In the genomic region with DNA sequence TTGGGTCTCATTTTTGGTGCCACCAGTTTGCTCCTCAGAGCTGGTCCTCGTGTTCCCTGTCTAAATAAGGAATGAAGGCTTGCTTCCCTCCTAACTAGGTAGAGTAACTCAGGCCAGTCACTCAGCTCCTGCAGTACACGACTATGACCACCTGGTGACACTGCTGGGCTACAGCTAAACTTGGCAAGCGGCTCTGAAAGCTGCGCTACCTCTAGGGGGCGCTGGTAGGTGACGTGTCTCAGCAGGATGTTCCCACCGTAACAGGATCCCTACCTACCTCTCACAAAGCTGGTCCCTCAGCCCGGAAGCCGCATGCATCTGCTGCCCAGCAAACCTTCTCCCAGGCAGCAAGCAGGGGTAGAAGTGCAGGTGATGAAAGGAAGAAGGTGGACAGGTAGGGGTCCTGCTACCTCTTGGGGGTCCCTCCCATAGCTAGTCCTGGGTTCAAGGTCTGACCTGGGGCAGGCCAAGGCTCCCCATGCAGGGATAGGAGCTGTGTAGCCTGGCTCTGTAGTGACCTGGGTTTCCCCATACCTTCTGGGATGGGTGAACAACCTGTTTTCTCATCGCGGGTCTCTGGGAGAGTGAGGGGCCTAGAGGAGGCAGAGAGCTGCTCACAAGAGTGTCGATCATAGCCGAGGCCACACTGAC, we compare ENCODE assay signal across 8 mouse cellular contexts. TPM values are rescaled to one million over a fixed set of nuclear protein-coding genes. Genes with fewer than 3 reads are reported as not detected.
A peak's percentile ranks its signal among the peaks of the same experiment; 100 is the strongest.
DNase-seq lines count a peak whose midpoint lies in the region; ATAC-seq and TF ChIP-seq lines count a peak whose summit lies in the region.

No protein-coding gene starts in this region.

- WGBS in forebrain, embryonic 11.5 days: 29% methylated on average over 13 of the region's 13 CpGs
- 27% methylated on average over 13 of the region's 13 CpGs for WGBS in heart, embryonic 16.5 days
- WGBS in liver, embryonic 14.5 days (ENCODE audit: insufficient replicate concordance): 30% methylated on average over 13 of the region's 13 CpGs
- WGBS in neural tube, embryonic 13.5 days: 29% methylated on average over 13 of the region's 13 CpGs

- in situ Hi-C loops in CH12.LX (cut with MboI; ENCODE audit: low pct_ligation_motif_present, low pct_unique_long_range_greater_than_20kb, low sequenced_read_pairs): loop anchor here (5.0 to 10.0 kb wide), 2 partner anchors 167 to 350 kb away; no protein-coding TSS in a partner anchor

- H3K9me3 ChIP-seq in CH12.LX (replicated peaks; ENCODE audit: low read length): no peaks in the 10 kb centered on the region
- no peaks in the 10 kb centered on the region for H3K9me3 ChIP-seq in forebrain, embryonic 11.5 days (ENCODE audit: control insufficient read depth, low read length)
- no peaks in the 10 kb centered on the region for H3K9me3 ChIP-seq in heart, embryonic 16.5 days (replicated peaks; ENCODE audit: control insufficient read depth, low read length)
- no peaks in the 10 kb centered on the region for H3K9me3 ChIP-seq in liver, embryonic 14.5 days (ENCODE audit: control insufficient read depth, low read length)
- H3K9me3 ChIP-seq in neural tube, embryonic 13.5 days: no peaks in the 10 kb centered on the region

- peak; percentile 99 for TF ChIP-seq RAD21 in CH12.LX (IDR thresholded peaks at IDR 0.05; ENCODE audit: low read depth, low read length)

- H3K27ac ChIP-seq in CH12.LX (ENCODE audit: insufficient read depth, low read depth): no peak overlapping the region
- H3K27ac ChIP-seq in forebrain, embryonic 11.5 days (ENCODE audit: low read depth, low read length): no peak overlapping the region
- H3K27ac ChIP-seq in heart, embryonic 16.5 days (ENCODE audit: low read length): no peak overlapping the region
- no peak overlapping the region for H3K27ac ChIP-seq in liver, embryonic 14.5 days
- no peak overlapping the region for H3K27ac ChIP-seq in neural tube, embryonic 13.5 days (replicated peaks)

- H3K4me1 ChIP-seq in CH12.LX (ENCODE audit: control insufficient read depth in 1 of 2, insufficient read depth in 2 of 2): peaks cover 4 to 26% of the 10 kb centered on the region in 2 experiments
- H3K4me1 ChIP-seq in forebrain, embryonic 11.5 days (replicated peaks; ENCODE audit: control insufficient read depth, insufficient read depth, low read length): peaks cover 5% of the 10 kb centered on the region; the same call in 1 of the 2 replicates
- peaks cover 9% of the 10 kb centered on the region for H3K4me1 ChIP-seq in heart, embryonic 16.5 days (ENCODE audit: control insufficient read depth, insufficient read depth, low read length)
- no peaks in the 10 kb centered on the region for H3K4me1 ChIP-seq in liver, embryonic 14.5 days (replicated peaks; ENCODE audit: control insufficient read depth in 2 of 2, insufficient read depth in 2 of 2, low read length in 1 of 2)
- H3K4me1 ChIP-seq in neural tube, embryonic 13.5 days (replicated peaks): no peaks in the 10 kb centered on the region

- no peaks in the 10 kb centered on the region for H3K36me3 ChIP-seq in CH12.LX (replicated peaks in 1 of 2; ENCODE audit: control insufficient read depth in 1 of 2, insufficient read depth in 1 of 2, low read length in 1 of 2)
- H3K36me3 ChIP-seq in forebrain, embryonic 11.5 days (ENCODE audit: control insufficient read depth, insufficient read depth, low read length): no peaks in the 10 kb centered on the region
- no peaks in the 10 kb centered on the region for H3K36me3 ChIP-seq in heart, embryonic 16.5 days (ENCODE audit: control insufficient read depth, insufficient read depth)
- no peaks in the 10 kb centered on the region for H3K36me3 ChIP-seq in liver, embryonic 14.5 days (replicated peaks; ENCODE audit: control insufficient read depth, insufficient read depth, low read depth)
- H3K36me3 ChIP-seq in neural tube, embryonic 13.5 days: no peaks in the 10 kb centered on the region

- TF ChIP-seq POLR2A in CH12.LX (IDR thresholded peaks at IDR 0.05; ENCODE audit: low read depth, low read length): no peak

- DNase-seq in CH12.LX (ENCODE audit: extremely low read depth): peak; percentile 96
- DNase-seq in c-Kit-negative CD71-positive TER-119-positive erythroid progenitor cells, embryonic 14.5 days (ENCODE audit: low read depth, low spot score): peak; percentile 69
- DNase-seq in forebrain, embryonic 11.5 days (ENCODE audit: low spot score): peak; percentile 94
- peak; percentile 90 for DNase-seq in kidney, postnatal 14 days
- DNase-seq in liver, embryonic 14.5 days (ENCODE audit: low read depth in 3 of 3, low spot score in 3 of 3): peak; percentile 71 to 81 (median 72)
- DNase-seq in telencephalon, adult 2 months (ENCODE audit: low read depth, low spot score): peak; percentile 75

- dilution Hi-C loops in CH12.LX (cut with MboI; ENCODE audit: extremely low pct_ligation_motif_present, extremely low pct_unique_long_range_greater_than_20kb, low sequenced_read_pairs): no loop called here

- H3K27me3 ChIP-seq in CH12.LX (replicated peaks): peaks cover 60% of the 10 kb centered on the region
- H3K27me3 ChIP-seq in forebrain, embryonic 11.5 days (ENCODE audit: control insufficient read depth, insufficient read depth, low read length): no peaks in the 10 kb centered on the region
- H3K27me3 ChIP-seq in heart, embryonic 16.5 days (ENCODE audit: control insufficient read depth, insufficient read depth, low read length): no peaks in the 10 kb centered on the region
- H3K27me3 ChIP-seq in liver, embryonic 14.5 days (ENCODE audit: control insufficient read depth, insufficient read depth, low read length): no peaks in the 10 kb centered on the region
- H3K27me3 ChIP-seq in neural tube, embryonic 13.5 days: no peaks in the 10 kb centered on the region

- H3K79me2 ChIP-seq in CH12.LX (replicated peaks; ENCODE audit: control insufficient read depth, extremely low read depth, insufficient read depth, poor library complexity, severe bottlenecking): no peaks in the 10 kb centered on the region

- H3K4me2 ChIP-seq in CH12.LX (ENCODE audit: insufficient read depth, low read depth, poor library complexity, severe bottlenecking): no peak overlapping the region
- H3K4me2 ChIP-seq in forebrain, embryonic 11.5 days (ENCODE audit: low read depth, low read length, severe bottlenecking): no peak overlapping the region
- H3K4me2 ChIP-seq in heart, embryonic 16.5 days (ENCODE audit: low read depth, low read length): no peak overlapping the region
- H3K4me2 ChIP-seq in liver, embryonic 14.5 days (ENCODE audit: low read depth): no peak overlapping the region
- H3K4me2 ChIP-seq in neural tube, embryonic 13.5 days: no peak overlapping the region

- peak overlapping the region in 2 of 3 experiments; percentile 5 to 26 for H3K4me3 ChIP-seq in CH12.LX (replicated peaks in 1 of 3; ENCODE audit: low read depth in 2 of 3, low read length in 2 of 3, poor library complexity in 1 of 3)
- H3K4me3 ChIP-seq in forebrain, embryonic 11.5 days (ENCODE audit: low read depth, low read length): no peak overlapping the region
- H3K4me3 ChIP-seq in heart, embryonic 16.5 days (ENCODE audit: low read length): no peak overlapping the region
- no peak overlapping the region for H3K4me3 ChIP-seq in liver, embryonic 14.5 days (ENCODE audit: insufficient read depth in 1 of 2, low read depth in 2 of 2, low read length in 2 of 2)
- H3K4me3 ChIP-seq in neural tube, embryonic 13.5 days: no peak overlapping the region

- H3K9ac ChIP-seq in CH12.LX (ENCODE audit: insufficient read depth, low read depth): no peak overlapping the region
- H3K9ac ChIP-seq in forebrain, embryonic 11.5 days (ENCODE audit: low read length): no peak overlapping the region
- H3K9ac ChIP-seq in heart, embryonic 16.5 days (ENCODE audit: low read length): no peak overlapping the region
- no peak overlapping the region for H3K9ac ChIP-seq in liver, embryonic 14.5 days (replicated peaks)
- H3K9ac ChIP-seq in neural tube, embryonic 13.5 days: no peak overlapping the region

- no peak for TF ChIP-seq EP300 in CH12.LX (IDR thresholded peaks at IDR 0.05; ENCODE audit: low read length)
- no peak for TF ChIP-seq EP300 in liver, embryonic 14.5 days (IDR thresholded peaks at IDR 0.05; ENCODE audit: low read depth)

- ATAC-seq in forebrain, embryonic 11.5 days (replicated peaks; ENCODE audit: low FRiP score): peak; percentile 55; the same call in 1 of the 2 replicates
- ATAC-seq in heart, embryonic 16.5 days (replicated peaks; ENCODE audit: extremely low read depth, insufficient read depth, low FRiP score): peak; percentile 24; the same call in 1 of the 2 replicates
- peak; percentile 57; the same call in 1 of the 2 replicates for ATAC-seq in liver, embryonic 14.5 days (ENCODE audit: insufficient read depth)
- peak; percentile 49 for ATAC-seq in neural tube, embryonic 13.5 days (ENCODE audit: low read depth)

- peak; percentile 100 for TF ChIP-seq CTCF in CH12.LX (conservative IDR thresholded peaks at IDR 0.05 in 1 of 2, IDR thresholded peaks at IDR 0.05 in 1 of 2; ENCODE audit: low read depth in 2 of 2, low read length in 2 of 2)
- TF ChIP-seq CTCF in liver, embryonic 14.5 days (IDR thresholded peaks at IDR 0.05; ENCODE audit: low read depth): peak; percentile 100

RNA-seq across cellular contexts. Expression of a gene that starts 16.0 kb away (rescaled TPM):
- total RNA-seq in CH12.LX (2012; rRNA removed) (399 and 425 TPM in 2 replicates), CH12.LX (2014; rRNA removed) (418 and 428 TPM in 2 replicates)
- 1,159 and 1,267 TPM in 2 replicates for polyA plus RNA-seq in CH12.LX (2012; ENCODE audit: insufficient read length, low read depth)
- polyA plus RNA-seq in forebrain, embryonic 11.5 days (2014; fragmentation: Nextera tagmentation; extraction: Ambion mirVana): 509 and 539 TPM in 2 replicates
- 460 and 463 TPM in 2 replicates for polyA plus RNA-seq in heart, embryonic 16.5 days (2015; fragmentation: Nextera tagmentation; extraction: Ambion mirVana)
- 185 and 220 TPM in 2 replicates for polyA plus RNA-seq in liver, embryonic 14.5 days (2012; rRNA removed)
- 113 and 132 TPM in 2 replicates for polyA plus RNA-seq in liver, embryonic 14.5 days (2014; fragmentation: Nextera tagmentation; extraction: Ambion mirVana)
- polyA plus RNA-seq in neural tube, embryonic 13.5 days (2015; fragmentation: Nextera tagmentation; extraction: Ambion mirVana): 624 and 700 TPM in 2 replicates

RNA-seq across cellular contexts. Expression of a gene that starts 16.3 kb away (rescaled TPM):
- total RNA-seq in CH12.LX (2012; rRNA removed) (16.8 and 17.0 TPM in 2 replicates), CH12.LX (2014; rRNA removed) (11.6 and 15.0 TPM in 2 replicates)
- 16.0 and 20.6 TPM in 2 replicates for polyA plus RNA-seq in CH12.LX (2012; ENCODE audit: insufficient read length, low read depth)
- polyA plus RNA-seq in forebrain, embryonic 11.5 days (2014; fragmentation: Nextera tagmentation; extraction: Ambion mirVana): 26.5 and 34.4 TPM in 2 replicates
- polyA plus RNA-seq in heart, embryonic 16.5 days (2015; fragmentation: Nextera tagmentation; extraction: Ambion mirVana): 30.5 and 33.0 TPM in 2 replicates
- polyA plus RNA-seq in liver, embryonic 14.5 days (2012; rRNA removed): 11.0 and 15.0 TPM in 2 replicates
- polyA plus RNA-seq in liver, embryonic 14.5 days (2014; fragmentation: Nextera tagmentation; extraction: Ambion mirVana): 11.1 and 11.8 TPM in 2 replicates
- 26.2 and 32.7 TPM in 2 replicates for polyA plus RNA-seq in neural tube, embryonic 13.5 days (2015; fragmentation: Nextera tagmentation; extraction: Ambion mirVana)

RNA-seq across cellular contexts. Expression of a gene that starts 37.0 kb away (rescaled TPM):
- total RNA-seq in CH12.LX (2012; rRNA removed): 0.13 TPM in 1 of 2 replicates, not detected in the other
- total RNA-seq in CH12.LX (2014; rRNA removed): not detected in 2 replicates
- polyA plus RNA-seq in CH12.LX (2012; ENCODE audit: insufficient read length, low read depth): not detected in 2 replicates
- 22.2 TPM in 2 replicates for polyA plus RNA-seq in forebrain, embryonic 11.5 days (2014; fragmentation: Nextera tagmentation; extraction: Ambion mirVana)
- polyA plus RNA-seq in heart, embryonic 16.5 days (2015; fragmentation: Nextera tagmentation; extraction: Ambion mirVana): 8.0 and 10.6 TPM in 2 replicates
- polyA plus RNA-seq in liver, embryonic 14.5 days (2012; rRNA removed): 1.3 and 1.5 TPM in 2 replicates
- 1.3 and 1.9 TPM in 2 replicates for polyA plus RNA-seq in liver, embryonic 14.5 days (2014; fragmentation: Nextera tagmentation; extraction: Ambion mirVana)
- polyA plus RNA-seq in neural tube, embryonic 13.5 days (2015; fragmentation: Nextera tagmentation; extraction: Ambion mirVana): 16.5 and 18.9 TPM in 2 replicates

RNA-seq across cellular contexts. Expression of a gene that starts 49.9 kb away (rescaled TPM):
- 8.8 and 10.0 TPM in 2 replicates for total RNA-seq in CH12.LX (2012; rRNA removed)
- total RNA-seq in CH12.LX (2014; rRNA removed): 2.6 and 3.3 TPM in 2 replicates
- 10.2 and 12.5 TPM in 2 replicates for polyA plus RNA-seq in CH12.LX (2012; ENCODE audit: insufficient read length, low read depth)
- polyA plus RNA-seq in forebrain, embryonic 11.5 days (2014; fragmentation: Nextera tagmentation; extraction: Ambion mirVana): 36.3 and 39.7 TPM in 2 replicates
- polyA plus RNA-seq in heart, embryonic 16.5 days (2015; fragmentation: Nextera tagmentation; extraction: Ambion mirVana): 16.4 and 19.1 TPM in 2 replicates
- polyA plus RNA-seq in liver, embryonic 14.5 days (2012; rRNA removed): 10.9 and 11.3 TPM in 2 replicates
- 12.1 and 17.1 TPM in 2 replicates for polyA plus RNA-seq in liver, embryonic 14.5 days (2014; fragmentation: Nextera tagmentation; extraction: Ambion mirVana)
- 25.2 and 26.3 TPM in 2 replicates for polyA plus RNA-seq in neural tube, embryonic 13.5 days (2015; fragmentation: Nextera tagmentation; extraction: Ambion mirVana)

RNA-seq across cellular contexts. Expression of a gene that starts 57.1 kb away (rescaled TPM):
- total RNA-seq in CH12.LX (2012; rRNA removed) (6.5 and 9.1 TPM in 2 replicates), CH12.LX (2014; rRNA removed) (2.1 and 3.0 TPM in 2 replicates)
- 6.3 and 7.5 TPM in 2 replicates for polyA plus RNA-seq in CH12.LX (2012; ENCODE audit: insufficient read length, low read depth)
- polyA plus RNA-seq in forebrain, embryonic 11.5 days (2014; fragmentation: Nextera tagmentation; extraction: Ambion mirVana): 0.23 and 0.99 TPM in 2 replicates
- polyA plus RNA-seq in heart, embryonic 16.5 days (2015; fragmentation: Nextera tagmentation; extraction: Ambion mirVana): 0.62 and 1.4 TPM in 2 replicates
- 0.21 and 0.32 TPM in 2 replicates for polyA plus RNA-seq in liver, embryonic 14.5 days (2012; rRNA removed)
- 0.34 and 0.38 TPM in 2 replicates for polyA plus RNA-seq in liver, embryonic 14.5 days (2014; fragmentation: Nextera tagmentation; extraction: Ambion mirVana)
- 0.64 and 0.99 TPM in 2 replicates for polyA plus RNA-seq in neural tube, embryonic 13.5 days (2015; fragmentation: Nextera tagmentation; extraction: Ambion mirVana)

Comparison
In these comparisons a context has a peak if more than half of its experiments do, and no peak if none do; other contexts are left out.
1. H3K4me3 ChIP-seq: peak in CH12.LX (2 of 3); none in forebrain, embryonic 11.5 days (single experiment), heart, embryonic 16.5 days (single experiment), liver, embryonic 14.5 days (0 of 2) and neural tube, embryonic 13.5 days (single experiment).
2. Peak in every context shown above with its lines, with median percentiles within 50 percentile points of each other: DNase-seq and ATAC-seq.